In the genomic region with DNA sequence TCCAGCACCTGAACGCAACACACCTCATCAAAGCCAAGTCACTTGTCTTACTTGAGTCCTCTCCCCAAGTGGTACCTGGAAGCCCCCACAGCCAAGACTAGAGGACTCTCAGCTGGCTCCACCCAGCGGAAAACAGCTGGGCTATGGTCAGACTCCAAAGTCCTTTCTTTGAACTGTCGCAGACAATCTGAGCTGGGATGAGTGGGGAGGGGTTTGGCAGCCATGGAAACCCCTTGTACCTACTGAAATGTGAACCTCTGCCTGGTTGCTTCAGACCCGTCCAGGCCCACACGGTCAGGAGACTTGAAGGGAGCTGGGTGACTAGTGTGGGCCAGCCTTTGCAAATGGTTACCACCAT, we compare ENCODE assay signal across 9 mouse cellular contexts. TPM values are rescaled to one million over a fixed set of nuclear protein-coding genes. Genes with fewer than 3 reads are reported as not detected.
DNase-seq lines count a peak whose midpoint lies in the region; ATAC-seq and TF ChIP-seq lines count a peak whose summit lies in the region.
"Had no signal": no experiment of that assay in that cellular context is flagged by ENCODE, and none has a peak within 500 bp of the region (broad histone marks: within the 10 kb centered on the region; RNA-seq: fewer than 3 reads in every experiment).

No protein-coding gene starts in this region.

- peaks cover 4% of the 10 kb centered on the region for H3K36me3 ChIP-seq in embryonic facial prominence, embryonic 11.5 days (replicated peaks; ENCODE audit: control insufficient read depth, insufficient read depth, low read depth, low read length)
- peaks cover 16% of the 10 kb centered on the region for H3K36me3 ChIP-seq in hindbrain, embryonic 15.5 days
- H3K36me3 ChIP-seq in limb, embryonic 12.5 days, result peaks cover 93% of the 10 kb centered on the region
- H3K36me3 ChIP-seq in midbrain, postnatal 0 days (ENCODE audit: insufficient read depth, low read length), result peaks cover 16% of the 10 kb centered on the region; the same call in 1 of the 2 replicates

- no peak overlapping the region for H3K4me2 ChIP-seq in embryonic facial prominence, embryonic 11.5 days (ENCODE audit: low read depth, low read length)
- no peak overlapping the region for H3K4me2 ChIP-seq in hindbrain, embryonic 15.5 days
- H3K4me2 ChIP-seq in limb, embryonic 12.5 days, result no peak overlapping the region
- H3K4me2 ChIP-seq in midbrain, postnatal 0 days (ENCODE audit: low read depth, low read length, poor library complexity, severe bottlenecking), result no peak overlapping the region

- TF ChIP-seq CTCF in midbrain, postnatal 0 days (IDR thresholded peaks at IDR 0.05), result no peak; the same call in 1 of the 2 replicates

- H3K9me3 ChIP-seq in embryonic facial prominence, embryonic 11.5 days (replicated peaks; ENCODE audit: control insufficient read depth, low read length), result no peaks in the 10 kb centered on the region
- H3K9me3 ChIP-seq in hindbrain, embryonic 15.5 days, result no peaks in the 10 kb centered on the region
- H3K9me3 ChIP-seq in limb, embryonic 12.5 days, result no peaks in the 10 kb centered on the region
- H3K9me3 ChIP-seq in midbrain, postnatal 0 days (ENCODE audit: low read length), result no peaks in the 10 kb centered on the region

- no peak overlapping the region for H3K27ac ChIP-seq in embryonic facial prominence, embryonic 11.5 days (replicated peaks; ENCODE audit: low read depth, low read length)
- H3K27ac ChIP-seq in hindbrain, embryonic 15.5 days (replicated peaks), result no peak overlapping the region
- 0 out of 2 replicates have a peak overlapping the region, but pooled peaks have one; percentile 35 for H3K27ac ChIP-seq in limb, embryonic 12.5 days
- no peak overlapping the region for H3K27ac ChIP-seq in midbrain, postnatal 0 days (ENCODE audit: low read depth, low read length)

- H3K27me3 ChIP-seq in embryonic facial prominence, embryonic 11.5 days (ENCODE audit: control insufficient read depth, insufficient read depth, low read length), result no peaks in the 10 kb centered on the region
- H3K27me3 ChIP-seq in hindbrain, embryonic 15.5 days, result no peaks in the 10 kb centered on the region
- H3K27me3 ChIP-seq in limb, embryonic 12.5 days, result no peaks in the 10 kb centered on the region
- no peaks in the 10 kb centered on the region for H3K27me3 ChIP-seq in midbrain, postnatal 0 days (ENCODE audit: insufficient read depth, low read length)

- ATAC-seq in embryonic facial prominence, embryonic 11.5 days (replicated peaks; ENCODE audit: insufficient number of reproducible peaks, low FRiP score, low TSS enrichment, low read depth), result peak; percentile 54
- ATAC-seq in hindbrain, embryonic 15.5 days (ENCODE audit: low FRiP score, low read depth), result 0 out of 2 replicates have a peak, but pooled peaks have one; percentile 6
- ATAC-seq in limb, embryonic 12.5 days (ENCODE audit: insufficient number of reproducible peaks, insufficient read depth, low FRiP score, low TSS enrichment, low read depth), result no peak
- 0 out of 2 replicates have a peak, but pooled peaks have one; percentile 15 for ATAC-seq in midbrain, postnatal 0 days (ENCODE audit: low FRiP score)

- DNase-seq in embryonic facial prominence, embryonic 11.5 days (ENCODE audit: low spot score), result peak; percentile 56
- DNase-seq in midbrain, postnatal 0 days (ENCODE audit: low spot score), result no peak
- DNase-seq in thymus, postnatal 10 days (ENCODE audit: low spot score in 2 of 2), result no peak
- DNase-seq in frontal cortex, postnatal 36 days (ENCODE audit: low spot score in 2 of 2), result no peak
- DNase-seq in cerebellum, adult 18-20 months, result no peak
- no peak for DNase-seq in layer of hippocampus, postnatal 14 days (ENCODE audit: low spot score in 2 of 2)

- WGBS in embryonic facial prominence, embryonic 11.5 days, result 46% methylated on average over 5 of the region's 5 CpGs
- 21% methylated on average over 5 of the region's 5 CpGs for WGBS in hindbrain, embryonic 15.5 days
- 51% methylated on average over 5 of the region's 5 CpGs for WGBS in limb, embryonic 12.5 days
- 24% methylated on average over 5 of the region's 5 CpGs for WGBS in midbrain, postnatal 0 days

- H3K9ac ChIP-seq in embryonic facial prominence, embryonic 11.5 days (replicated peaks; ENCODE audit: low read length), result no peak overlapping the region
- H3K9ac ChIP-seq in hindbrain, embryonic 15.5 days, result no peak overlapping the region
- H3K9ac ChIP-seq in limb, embryonic 12.5 days (replicated peaks), result no peak overlapping the region
- no peak overlapping the region for H3K9ac ChIP-seq in midbrain, postnatal 0 days (replicated peaks; ENCODE audit: low read length, poor library complexity, severe bottlenecking)

- no peak overlapping the region for H3K4me3 ChIP-seq in embryonic facial prominence, embryonic 11.5 days (ENCODE audit: low read depth, low read length)
- H3K4me3 ChIP-seq in hindbrain, embryonic 15.5 days, result no peak overlapping the region
- H3K4me3 ChIP-seq in limb, embryonic 12.5 days (replicated peaks), result no peak overlapping the region
- no peak overlapping the region for H3K4me3 ChIP-seq in midbrain, postnatal 0 days (ENCODE audit: low read depth, low read length)
- H3K4me3 ChIP-seq: myocyte had no signal

- H3K4me1 ChIP-seq in embryonic facial prominence, embryonic 11.5 days (ENCODE audit: control insufficient read depth, insufficient read depth, low read length), result no peaks in the 10 kb centered on the region
- peaks cover 20% of the 10 kb centered on the region for H3K4me1 ChIP-seq in hindbrain, embryonic 15.5 days (replicated peaks)
- peaks cover 17% of the 10 kb centered on the region; the same call in 1 of the 2 replicates for H3K4me1 ChIP-seq in limb, embryonic 12.5 days (replicated peaks)
- H3K4me1 ChIP-seq in midbrain, postnatal 0 days (ENCODE audit: insufficient read depth, low read length), result no peaks in the 10 kb centered on the region

RNA-seq across cellular contexts. Expression of gene Psmb7, which starts 58.5 kb away (rescaled TPM):
- polyA plus RNA-seq in embryonic facial prominence, embryonic 11.5 days (2014; fragmentation: Nextera tagmentation; extraction: Ambion mirVana), result 363 and 368 TPM in 2 replicates
- polyA plus RNA-seq in hindbrain, embryonic 15.5 days (2015; fragmentation: Nextera tagmentation; extraction: Ambion mirVana), result 269 and 274 TPM in 2 replicates
- polyA plus RNA-seq in limb, embryonic 12.5 days (2016; fragmentation: Nextera tagmentation; extraction: Ambion mirVana), result 289 and 296 TPM in 2 replicates
- total RNA-seq in midbrain, postnatal 0 days (2014; rRNA removed), result 218 and 239 TPM in 2 replicates
- 282 and 287 TPM in 2 replicates for polyA plus RNA-seq in midbrain, postnatal 0 days (2015; fragmentation: Nextera tagmentation; extraction: Ambion mirVana)
- total RNA-seq in layer of hippocampus, postnatal 14 days (2021), result 100 to 1,000 TPM; 237 to 245 TPM
